In genomic region chr6:94635343-94635742, GRCm38 (mm10) we compare ENCODE assay signal across 14 mouse cellular contexts.
A peak's percentile ranks its signal among the peaks of the same experiment; 100 is the strongest.
DNase-seq lines count a peak whose midpoint lies in the region; ATAC-seq and TF ChIP-seq lines count a peak whose summit lies in the region.
"Had no signal": no experiment of that assay in that cellular context is flagged by ENCODE, and none has a peak within 500 bp of the region (broad histone marks: within the 10 kb centered on the region; RNA-seq: fewer than 3 reads in every experiment).

No protein-coding gene starts in this region.

- no peaks in the 10 kb centered on the region for H3K27me3 ChIP-seq in forebrain, embryonic 10.5 days (ENCODE audit: poor library complexity, severe bottlenecking)
- H3K27me3 ChIP-seq in forebrain, embryonic 15.5 days: no peaks in the 10 kb centered on the region
- no peaks in the 10 kb centered on the region for H3K27me3 ChIP-seq in midbrain, embryonic 15.5 days (replicated peaks)
- H3K27me3 ChIP-seq in midbrain, postnatal 0 days (ENCODE audit: insufficient read depth, low read length): no peaks in the 10 kb centered on the region
- no peaks in the 10 kb centered on the region for H3K27me3 ChIP-seq in hindbrain, embryonic 10.5 days (ENCODE audit: insufficient read depth, poor library complexity, severe bottlenecking)
- H3K27me3 ChIP-seq: heart, embryonic 12.5 days; neural tube, embryonic 12.5 days had no signal

- intact Hi-C loops in left cerebral cortex, postnatal 4 days (cut with DNase I): no loop called here

- 46% methylated on average over 1 of the region's 1 CpGs for whole genome bisulfite sequencing in forebrain, embryonic 10.5 days
- WGBS in forebrain, embryonic 15.5 days: 16% methylated on average over 1 of the region's 1 CpGs
- 15% methylated on average over 1 of the region's 1 CpGs for WGBS in midbrain, embryonic 15.5 days
- 31% methylated on average over 1 of the region's 1 CpGs for WGBS in midbrain, postnatal 0 days
- 41% methylated on average over 1 of the region's 1 CpGs for WGBS in hindbrain, embryonic 10.5 days
- WGBS in olfactory bulb, adult 2 months: 26% methylated on average over 1 of the region's 1 CpGs

- no peak for DNase-seq in forebrain, embryonic 10.5 days (ENCODE audit: extremely low spot score, low spot score)
- no peak for DNase-seq in midbrain, postnatal 0 days (ENCODE audit: low spot score)
- DNase-seq in hindbrain, embryonic 10.5 days (ENCODE audit: low spot score): no peak
- no peak for DNase-seq in left cerebral cortex, postnatal 4 days
- no peak for DNase-seq in adrenal gland, postnatal 4 days (ENCODE audit: low spot score in 2 of 2)
- DNase-seq: adrenal gland, adult 8-10 months; lung, adult 18-20 months had no signal

- H3K36me3 ChIP-seq in forebrain, embryonic 10.5 days (replicated peaks): peaks cover 12% of the 10 kb centered on the region; the same call in 1 of the 2 replicates
- H3K36me3 ChIP-seq in forebrain, embryonic 15.5 days: no peaks in the 10 kb centered on the region
- H3K36me3 ChIP-seq in midbrain, embryonic 15.5 days (replicated peaks): no peaks in the 10 kb centered on the region
- no peaks in the 10 kb centered on the region for H3K36me3 ChIP-seq in midbrain, postnatal 0 days (ENCODE audit: insufficient read depth, low read length)
- H3K36me3 ChIP-seq in hindbrain, embryonic 10.5 days: no peaks in the 10 kb centered on the region
- H3K36me3 ChIP-seq: heart, embryonic 12.5 days; limb, embryonic 13.5 days; neural tube, embryonic 12.5 days had no signal

- H3K27ac ChIP-seq in forebrain, embryonic 10.5 days: peak overlapping the region; percentile 17
- no peak overlapping the region for H3K27ac ChIP-seq in forebrain, embryonic 15.5 days (replicated peaks)
- H3K27ac ChIP-seq in midbrain, embryonic 15.5 days: peak overlapping the region; percentile 7; the same call in 1 of the 2 replicates
- no peak overlapping the region for H3K27ac ChIP-seq in midbrain, postnatal 0 days (ENCODE audit: low read depth, low read length)
- peak overlapping the region; percentile 83 for H3K27ac ChIP-seq in hindbrain, embryonic 10.5 days
- H3K27ac ChIP-seq in olfactory bulb, adult 2 months (ENCODE audit: insufficient read depth, low read depth, low read length): peak overlapping the region; percentile 43; the same call in 1 of the 2 replicates
- H3K27ac ChIP-seq: limb, embryonic 13.5 days; neural tube, embryonic 12.5 days had no signal

- ATAC-seq in forebrain, embryonic 15.5 days (replicated peaks): no peak
- ATAC-seq in midbrain, embryonic 15.5 days (replicated peaks): no peak
- ATAC-seq in midbrain, postnatal 0 days (ENCODE audit: low FRiP score): no peak

- H3K4me3 ChIP-seq in forebrain, embryonic 10.5 days: no peak overlapping the region
- H3K4me3 ChIP-seq in forebrain, embryonic 15.5 days: no peak overlapping the region
- H3K4me3 ChIP-seq in midbrain, embryonic 15.5 days: no peak overlapping the region
- H3K4me3 ChIP-seq in midbrain, postnatal 0 days (ENCODE audit: low read depth, low read length): no peak overlapping the region
- H3K4me3 ChIP-seq in hindbrain, embryonic 10.5 days: no peak overlapping the region
- no peak overlapping the region for H3K4me3 ChIP-seq in olfactory bulb, adult 2 months (ENCODE audit: insufficient read depth, low read depth, low read length)
- H3K4me3 ChIP-seq: erythroblast, embryonic 14.5 days; heart, embryonic 12.5 days; limb, embryonic 13.5 days; neural tube, embryonic 12.5 days had no signal

- H3K4me2 ChIP-seq in forebrain, embryonic 15.5 days (replicated peaks): no peak overlapping the region
- H3K4me2 ChIP-seq in midbrain, embryonic 15.5 days: no peak overlapping the region
- H3K4me2 ChIP-seq in midbrain, postnatal 0 days (ENCODE audit: low read depth, low read length, poor library complexity, severe bottlenecking): no peak overlapping the region
- H3K4me2 ChIP-seq: heart, embryonic 12.5 days; limb, embryonic 13.5 days; neural tube, embryonic 12.5 days had no signal

- TF ChIP-seq CTCF in midbrain, postnatal 0 days (IDR thresholded peaks at IDR 0.05): no peak
- no peak for TF ChIP-seq CTCF in olfactory bulb, adult 2 months (IDR thresholded peaks at IDR 0.05; ENCODE audit: insufficient read depth, low read depth, low read length)

- no peaks in the 10 kb centered on the region for H3K9me3 ChIP-seq in forebrain, embryonic 10.5 days
- H3K9me3 ChIP-seq in forebrain, embryonic 15.5 days: no peaks in the 10 kb centered on the region
- no peaks in the 10 kb centered on the region for H3K9me3 ChIP-seq in midbrain, embryonic 15.5 days
- H3K9me3 ChIP-seq in midbrain, postnatal 0 days (ENCODE audit: low read length): no peaks in the 10 kb centered on the region
- H3K9me3 ChIP-seq in hindbrain, embryonic 10.5 days: no peaks in the 10 kb centered on the region
- H3K9me3 ChIP-seq: heart, embryonic 12.5 days; limb, embryonic 13.5 days; neural tube, embryonic 12.5 days had no signal

- TF ChIP-seq POLR2A in olfactory bulb, adult 2 months (IDR thresholded peaks at IDR 0.05; ENCODE audit: insufficient read depth, low read depth, low read length): no peak

- peaks cover 81% of the 10 kb centered on the region for H3K4me1 ChIP-seq in forebrain, embryonic 10.5 days
- peaks cover 22% of the 10 kb centered on the region for H3K4me1 ChIP-seq in forebrain, embryonic 15.5 days
- H3K4me1 ChIP-seq in midbrain, embryonic 15.5 days: peaks cover 24% of the 10 kb centered on the region
- peaks cover 4% of the 10 kb centered on the region; the same call in 1 of the 2 replicates for H3K4me1 ChIP-seq in midbrain, postnatal 0 days (ENCODE audit: insufficient read depth, low read length)
- H3K4me1 ChIP-seq in hindbrain, embryonic 10.5 days (replicated peaks): peaks cover 83% of the 10 kb centered on the region
- peaks cover 16% of the 10 kb centered on the region for H3K4me1 ChIP-seq in olfactory bulb, adult 2 months (ENCODE audit: control insufficient read depth, insufficient read depth, low read length)

- H3K9ac ChIP-seq in forebrain, embryonic 15.5 days (replicated peaks): no peak overlapping the region
- no peak overlapping the region for H3K9ac ChIP-seq in midbrain, embryonic 15.5 days
- H3K9ac ChIP-seq in midbrain, postnatal 0 days (replicated peaks; ENCODE audit: low read length, poor library complexity, severe bottlenecking): no peak overlapping the region
- H3K9ac ChIP-seq: heart, embryonic 12.5 days; limb, embryonic 13.5 days; neural tube, embryonic 12.5 days had no signal

Comparison
In these comparisons a context has a peak if more than half of its experiments do, and no peak if none do; other contexts are left out.
1. H3K27ac ChIP-seq: peak in forebrain, embryonic 10.5 days (single experiment), midbrain, embryonic 15.5 days (single experiment), hindbrain, embryonic 10.5 days (single experiment) and olfactory bulb, adult 2 months (single experiment); none in forebrain, embryonic 15.5 days (single experiment) and midbrain, postnatal 0 days (single experiment).